Comparison of ENCODE assay signal across 8 mouse cellular contexts in the genomic region with DNA sequence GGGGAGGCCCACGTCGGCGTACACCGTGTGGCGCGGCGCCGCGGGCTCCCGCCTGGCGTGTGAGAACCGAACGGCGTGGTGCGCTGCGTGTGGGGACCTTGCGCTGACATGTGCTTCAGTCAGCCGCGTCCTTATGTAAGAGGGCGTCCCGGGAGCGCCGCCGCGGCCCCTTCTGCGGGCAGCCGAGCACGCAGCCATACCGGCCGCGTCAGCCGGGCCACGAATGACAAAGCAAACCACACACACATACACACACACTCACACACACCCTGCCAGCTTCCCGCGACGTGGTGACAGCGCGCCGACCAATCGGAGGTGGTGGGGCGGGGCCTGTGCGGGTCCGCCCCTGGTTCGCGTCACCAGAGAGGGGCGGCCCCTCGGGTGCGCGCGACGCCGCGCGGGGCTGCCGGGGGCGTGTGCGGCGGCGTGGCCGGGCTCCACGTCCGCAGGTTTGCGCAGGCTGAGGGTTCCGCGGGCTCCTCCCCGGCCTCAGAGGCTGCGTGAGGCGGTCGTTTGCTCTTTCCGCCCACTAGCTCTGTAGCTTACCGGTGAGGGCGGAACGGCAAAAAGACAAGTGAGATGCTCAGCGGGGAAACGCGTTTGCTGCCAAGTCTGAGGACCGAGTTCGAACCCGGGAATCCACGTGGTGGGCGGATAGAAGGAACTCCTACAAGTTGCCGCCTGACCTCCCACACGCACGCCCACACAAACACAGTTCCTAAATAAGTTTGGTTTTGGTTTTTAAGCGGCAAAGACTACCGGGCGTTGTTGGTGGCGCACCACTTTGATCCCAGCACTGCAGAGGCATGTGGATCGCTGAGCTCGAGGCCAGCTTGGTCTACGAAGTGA. TPM values are rescaled to one million over a fixed set of nuclear protein-coding genes. Genes with fewer than 3 reads are reported as not detected.
DNase-seq lines count a peak whose midpoint lies in the region; ATAC-seq and TF ChIP-seq lines count a peak whose summit lies in the region.

No protein-coding gene starts in this region.

- ATAC-seq in activated CD4-positive, CD25-positive, alpha-beta regulatory T cell, adult 4 months, result peak; percentile 79
- peak; percentile 79 for ATAC-seq in common myeloid progenitor, adult 5-6 weeks (replicated peaks; ENCODE audit: low read depth, poor library complexity, severe bottlenecking)

- 2% methylated on average over 82 of the region's 91 CpGs for WGBS in macrophage (ENCODE audit: missing documents)

- DNase-seq in gastrocnemius, adult 8-10 months (ENCODE audit: low spot score in 2 of 2), result peak; percentile 91 to 93
- DNase-seq in hindlimb bud, embryonic 11.5 days (ENCODE audit: extremely low spot score, low read depth, low spot score), result peak; percentile 49
- DNase-seq in left cerebral cortex, adult 2 months (ENCODE audit: extremely low spot score in 1 of 2, low spot score in 2 of 2), result peak; percentile 94
- DNase-seq in retina, postnatal 7 days (ENCODE audit: low read depth, low spot score), result peak; percentile 89
- DNase-seq in urinary bladder, adult 2 months (ENCODE audit: low spot score), result peak; percentile 85

- peaks cover 34% of the 10 kb centered on the region for H3K79me2 ChIP-seq in macrophage (ENCODE audit: inconsistent target)

- intact Hi-C loops in left cerebral cortex, adult 2 months (cut with DNase I), result loop anchor here (5.0 kb wide), 1 partner anchor 68 kb away; a partner anchor contains a TSS

- H3K36me3 ChIP-seq in macrophage (ENCODE audit: inconsistent target), result no peaks in the 10 kb centered on the region

- TF ChIP-seq CTCF in left cerebral cortex, adult 2 months (IDR thresholded peaks at IDR 0.05), result no peak

- H3K27ac ChIP-seq in left cerebral cortex, adult 2 months, result peak overlapping the region; percentile 97
- H3K27ac ChIP-seq in macrophage, result peak overlapping the region; percentile 24

- peak overlapping the region; percentile 91 for H3K4me3 ChIP-seq in left cerebral cortex, adult 2 months
- H3K4me3 ChIP-seq in macrophage (ENCODE audit: inconsistent target), result peak overlapping the region; percentile 40

RNA-seq across cellular contexts. Expression of a gene that starts 0.7 kb away (rescaled TPM):
- 1 to 10 TPM; 3.0 to 5.0 TPM for polyA plus RNA-seq in activated CD4-positive, CD25-positive, alpha-beta regulatory T cell, adult 4 months (2017; shearing (Covaris generic))
- 55.1 and 63.9 TPM in 2 replicates for total RNA-seq in common myeloid progenitor, adult 5-6 weeks (2017)
- 10 to 100 TPM; 17.5 to 21.6 (median 19.1) TPM for total RNA-seq in gastrocnemius, adult 8-10 months (2022)
- 10 to 100 TPM; 52.4 to 54.2 TPM for total RNA-seq in left cerebral cortex, adult 2 months (2021)
- 10 to 100 TPM; 18.1 to 62.3 (median 33.0) TPM for total RNA-seq in macrophage (2018; cell fraction: chromatin; rRNA removed)
- 10 to 100 TPM; 10.4 to 21.7 (median 15.7) TPM for total RNA-seq in macrophage (2018; cell fraction: cytosol; rRNA removed)
- 10 to 100 TPM; 16.2 to 61.4 (median 25.5) TPM for total RNA-seq in macrophage (2018; cell fraction: nucleus; rRNA removed)
- 14.4 to 24.0 TPM (median 21.7 TPM) in 3 replicates for polyA plus RNA-seq in macrophage (2018)
- 35.6 and 38.0 TPM in 2 replicates for polyA plus RNA-seq in urinary bladder, adult 2 months (2012; rRNA removed)

RNA-seq across cellular contexts. Expression of a gene that starts 10.5 kb away (rescaled TPM):
- polyA plus RNA-seq in activated CD4-positive, CD25-positive, alpha-beta regulatory T cell, adult 4 months (2017; shearing (Covaris generic)), result 1 to 10 TPM in 1 of 2 experiments, not detected in 1; 4.8 TPM
- 52.9 and 59.6 TPM in 2 replicates for total RNA-seq in common myeloid progenitor, adult 5-6 weeks (2017)
- total RNA-seq in gastrocnemius, adult 8-10 months (2022), result not detected
- not detected for total RNA-seq in left cerebral cortex, adult 2 months (2021)
- not detected for total RNA-seq in macrophage (2018; cell fraction: chromatin; rRNA removed)
- total RNA-seq in macrophage (2018; cell fraction: cytosol; rRNA removed), result under 1 TPM in 9 of 26 experiments, not detected in 17; 0.09 to 0.43 (median 0.14) TPM
- total RNA-seq in macrophage (2018; cell fraction: nucleus; rRNA removed), result not detected
- not detected in 3 replicates for polyA plus RNA-seq in macrophage (2018)
- 0.15 and 0.48 TPM in 2 replicates for polyA plus RNA-seq in urinary bladder, adult 2 months (2012; rRNA removed)

Comparison
In these comparisons a context has a peak if more than half of its experiments do, and no peak if none do; other contexts are left out.
1. Peak in every context shown above with its lines: DNase-seq, ATAC-seq, H3K4me3 ChIP-seq and H3K27ac ChIP-seq.
2. RNA of a gene that starts 10.5 kb away (total RNA-seq): 52.9 to 59.6 TPM in common myeloid progenitor, adult 5-6 weeks; not detected in left cerebral cortex, adult 2 months and not detected in gastrocnemius, adult 8-10 months; every median in the first group is over 10 times any median in the second.